Mouse (Mus musculus) C2C12 (cell line): ENCODE results near the gene Lemd2. TPM values are rescaled to one million over a fixed set of nuclear protein-coding genes. Genes with fewer than 3 reads are reported as not detected.
"Not testable (repeated sequence)": the region's sequence is repeated elsewhere in the genome, so short reads cannot be mapped to it uniquely, and the experiment has no call there.

Source experiments
- H3K27me3 ChIP-seq: one replicate; pipeline ENCODE4 v1.6.1; 2011; ENCODE audit not compliant: control insufficient read depth, insufficient read depth, insufficient read length
- H3K36me3 ChIP-seq: one replicate; pipeline ENCODE4 v1.6.1; 2011; ENCODE audit not compliant: control insufficient read depth, insufficient read depth
- H3K4me3 ChIP-seq: one replicate; pipeline ENCODE4 v1.5.1; 2011; ENCODE audit warnings: mild to moderate bottlenecking, control low read depth; ENCODE audit not compliant: poor library complexity, insufficient read depth, severe bottlenecking
- H3K79me2 ChIP-seq: one replicate; pipeline ENCODE4 v1.6.1; 2011; ENCODE audit not compliant: control insufficient read depth, insufficient read depth
- H3K79me3 ChIP-seq: one replicate; pipeline ENCODE4 v1.6.1; 2011; ENCODE audit warnings: low read depth, control low read depth
- H3ac ChIP-seq: one replicate; pipeline ENCODE3; 2011; ENCODE audit warnings: low read depth; ENCODE audit not compliant: control insufficient read depth, insufficient read length
- CEBPB ChIP-seq: IDR thresholded peaks from one replicate; pipeline ENCODE4 v1.6.1; 2011; ENCODE audit warnings: low read depth, mild to moderate bottlenecking, control low read depth, moderate library complexity
- CTCF ChIP-seq: IDR thresholded peaks from one replicate; pipeline ENCODE4 v1.5.1; 2011; ENCODE audit not compliant: control insufficient read depth, insufficient read depth, insufficient read length
- FOSL1 ChIP-seq: IDR thresholded peaks from one replicate; pipeline ENCODE4 v1.8.0; 2011; ENCODE audit warnings: mild to moderate bottlenecking, low read length; ENCODE audit not compliant: poor library complexity, insufficient read depth, severe bottlenecking
- MAX ChIP-seq: IDR thresholded peaks from one replicate; pipeline ENCODE4 v1.6.1; 2011; ENCODE audit warnings: mild to moderate bottlenecking, control low read depth
- MYOD1 ChIP-seq: IDR thresholded peaks from one replicate; pipeline ENCODE4 v1.6.1; 2011; ENCODE audit warnings: low read depth; ENCODE audit not compliant: control insufficient read depth, insufficient read length
- MYOG ChIP-seq: IDR thresholded peaks from one replicate; pipeline ENCODE4 v1.6.1; 2011; ENCODE audit not compliant: control insufficient read depth, insufficient read length; ENCODE audit errors: extremely low read depth
- USF1 ChIP-seq: IDR thresholded peaks from one replicate; pipeline ENCODE4 v1.6.1; 2011; ENCODE audit warnings: low read depth, mild to moderate bottlenecking, control low read depth, moderate library complexity
- polyA plus RNA-seq: library from polyadenylated mRNA; unstranded; fragments of >200 nt; fragmentation: generic; extraction: Trizol; gene quantifications from one replicate; pipeline ENCODE4 v1.2.1, GENCODE M21; 2012; ENCODE audit warnings: missing spikeins

Gene Lemd2
- polyA plus RNA-seq, 1 experiment = 45.9 TPM

GRCm38 (mm10) chr17:27237731-27238130 is 33.5 kb upstream of the Lemd2 start:
- no peaks in the 10 kb centered on the region for H3K79me2 ChIP-seq
- TF ChIP-seq MYOG = no peak
- no peak for TF ChIP-seq FOSL1
- no peak for TF ChIP-seq CTCF
- TF ChIP-seq CEBPB = no peak
- no peak for TF ChIP-seq MAX
- no peak for TF ChIP-seq USF1
- TF ChIP-seq MYOD1 = no peak
- no peaks in the 10 kb centered on the region for H3K79me3 ChIP-seq
- H3K27me3 ChIP-seq = peaks cover 44% of the 10 kb centered on the region
- H3K4me3 ChIP-seq = no peak overlapping the region
- no peaks in the 10 kb centered on the region for H3K36me3 ChIP-seq
- H3ac ChIP-seq = no peak overlapping the region

GRCm38 (mm10) chr17:27233298-27233697 is 29.0 kb upstream of the Lemd2 start:
- H3K79me2 ChIP-seq = no peaks in the 10 kb centered on the region
- H3K79me3 ChIP-seq = no peaks in the 10 kb centered on the region
- H3K4me3 ChIP-seq = no peak overlapping the region
- TF ChIP-seq MYOD1 (no peak), FOSL1 (no peak), MAX (no peak), CTCF (no peak), CEBPB (no peak), MYOG (no peak)
- no peaks in the 10 kb centered on the region for H3K36me3 ChIP-seq
- H3K27me3 ChIP-seq = peaks cover 29% of the 10 kb centered on the region
- no peak overlapping the region for H3ac ChIP-seq

GRCm38 (mm10) chr17:27232176-27232575 is 27.9 kb upstream of the Lemd2 start:
- Histone ChIP-seq H3K27me3 (peaks cover 32% of the 10 kb centered on the region), H3ac (no peak overlapping the region), H3K79me3 (no peaks in the 10 kb centered on the region), H3K36me3 (no peaks in the 10 kb centered on the region), H3K79me2 (no peaks in the 10 kb centered on the region), H3K4me3 (no peak overlapping the region)
- TF ChIP-seq CTCF = no peak
- no peak for TF ChIP-seq USF1
- TF ChIP-seq CEBPB = no peak
- TF ChIP-seq FOSL1 = no peak

- peaks cover 32% of the 10 kb centered on the region for H3K27me3 ChIP-seq
- not testable (repeated sequence) for H3K79me3 ChIP-seq, H3K36me3 ChIP-seq, H3ac ChIP-seq, H3K79me2 ChIP-seq, H3K4me3 ChIP-seq
Observed at GRCm38 (mm10) chr17:27231586-27231985, 27.3 kb upstream of the Lemd2 start.

DNA sequence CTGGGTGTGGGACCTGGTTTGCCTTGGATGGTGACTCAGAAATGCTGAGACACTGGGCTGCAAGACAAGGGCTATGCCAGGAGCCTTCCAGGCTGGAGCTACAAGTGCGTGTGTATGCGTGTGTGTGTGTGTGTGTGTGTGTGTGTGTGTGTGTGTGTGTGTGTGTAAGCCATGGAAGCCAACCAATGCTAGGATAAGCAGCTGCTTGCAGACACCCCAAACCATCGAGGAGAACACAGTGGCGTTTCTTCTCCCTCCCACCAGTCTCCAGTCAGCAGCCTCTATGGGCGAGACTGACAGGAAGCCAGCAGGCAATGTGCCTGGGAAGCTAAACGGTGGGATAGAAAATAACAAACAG is 26.9 kb upstream of the Lemd2 start:
- no peak overlapping the region for H3ac ChIP-seq
- TF ChIP-seq MYOD1 = no peak
- no peak for TF ChIP-seq MYOG
- no peak for TF ChIP-seq CTCF
- TF ChIP-seq FOSL1 = no peak
- no peak for TF ChIP-seq CEBPB
- TF ChIP-seq MAX = no peak
- TF ChIP-seq USF1 = no peak
- no peaks in the 10 kb centered on the region for H3K79me2 ChIP-seq
- H3K27me3 ChIP-seq = peaks cover 35% of the 10 kb centered on the region
- no peaks in the 10 kb centered on the region for H3K36me3 ChIP-seq
- no peak overlapping the region for H3K4me3 ChIP-seq
- H3K79me3 ChIP-seq = no peaks in the 10 kb centered on the region

DNA sequence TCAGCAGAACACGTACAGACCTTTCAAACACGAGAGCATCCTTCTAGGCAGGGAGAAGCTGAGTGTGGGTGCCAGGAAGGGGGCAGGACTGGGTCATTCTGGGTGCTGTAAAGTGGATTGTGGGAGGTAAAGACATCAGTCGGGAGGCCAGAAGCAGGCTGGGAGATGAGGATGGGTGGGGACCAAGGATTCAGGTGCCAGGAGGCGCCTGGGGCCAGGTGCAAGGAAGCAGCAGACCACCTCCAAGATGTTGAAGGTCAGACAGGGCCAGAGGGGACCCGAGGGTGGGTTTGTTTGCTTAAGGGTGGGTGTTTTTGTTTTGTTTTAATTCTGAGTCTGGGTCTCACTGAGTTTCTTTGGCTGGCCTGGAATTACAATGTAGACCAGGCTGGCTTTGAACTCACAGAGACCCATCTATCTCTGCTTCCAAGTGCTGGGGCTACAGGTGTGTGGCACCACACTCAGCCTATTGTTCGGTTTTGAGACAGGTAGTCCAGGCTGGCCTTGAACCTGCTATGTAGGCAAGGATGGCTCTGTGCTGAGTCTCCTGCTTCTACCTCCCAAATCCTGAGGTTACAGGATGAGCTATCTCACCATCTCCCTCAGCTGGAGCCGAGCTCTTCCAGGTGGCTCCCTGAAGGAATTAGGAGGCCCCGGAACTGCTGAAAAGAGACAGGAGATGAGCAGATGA is 26.3 kb upstream of the Lemd2 start:
- no peaks in the 10 kb centered on the region for H3K79me2 ChIP-seq
- peaks cover 35% of the 10 kb centered on the region for H3K27me3 ChIP-seq
- no peaks in the 10 kb centered on the region for H3K36me3 ChIP-seq
- TF ChIP-seq FOSL1 (no peak), USF1 (no peak), MYOG (no peak), MYOD1 (no peak), CTCF (no peak), MAX (no peak), CEBPB (no peak)
- no peak overlapping the region for H3K4me3 ChIP-seq
- H3K79me3 ChIP-seq = no peaks in the 10 kb centered on the region
- H3ac ChIP-seq = no peak overlapping the region
